Mouse (Mus musculus) olfactory bulb, adult 2 months (tissue): ENCODE data around the gene Smim13.

Experiments used
- CTCF ChIP-seq: fragments of 200-500 bp; IDR thresholded peaks from 2 replicates; pipeline ENCODE4 v1.5.1; 2012; ENCODE audit warnings: low read depth, mild to moderate bottlenecking, low read length, moderate library complexity; ENCODE audit not compliant: insufficient read depth
- POLR2A ChIP-seq: fragments of 200-500 bp; IDR thresholded peaks from 2 replicates; pipeline ENCODE4 v1.6.1; 2012; ENCODE audit warnings: mild to moderate bottlenecking, low read depth, low read length, moderate library complexity; ENCODE audit not compliant: insufficient read depth

DNA sequence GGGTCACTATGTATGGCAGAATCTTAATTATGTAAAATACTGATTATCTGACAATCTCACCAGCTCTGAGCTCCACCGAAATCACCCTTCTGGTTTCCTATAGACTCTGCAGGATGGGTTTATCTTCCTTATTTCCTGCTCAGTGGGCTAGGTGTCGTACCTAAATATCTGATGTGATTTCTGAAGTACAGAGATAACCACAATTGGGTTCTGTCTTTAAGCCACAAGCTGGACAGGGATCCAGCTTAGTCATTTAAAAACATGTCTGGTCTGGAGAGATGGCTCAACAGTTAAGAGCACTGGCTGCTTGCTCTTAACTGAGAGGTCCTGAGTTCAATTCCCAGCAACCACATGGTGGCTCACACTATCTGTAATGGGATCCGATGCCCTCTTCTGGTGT, 7.3 kb downstream of the Smim13 start:
- TF ChIP-seq POLR2A (no peak), CTCF (no peak)
